Mouse (Mus musculus): Measurements from ENCODE around the gene Zbtb17.

- TF ChIP-seq CTCF (IDR thresholded peaks at IDR 0.05; ENCODE audit: borderline replicate concordance, extremely low read depth, insufficient read depth, insufficient read length): no peak
- no peak for TF ChIP-seq POLR2A (IDR thresholded peaks at IDR 0.05; ENCODE audit: borderline replicate concordance, extremely low read depth, insufficient read depth, insufficient read length, poor library complexity, severe bottlenecking)
Observed at GRCm38 (mm10) chr4:141514179-141514641, 69.8 kb downstream of the Zbtb17 start.
